Mouse (Mus musculus): Measurements from ENCODE around the gene Syncrip.

DNA sequence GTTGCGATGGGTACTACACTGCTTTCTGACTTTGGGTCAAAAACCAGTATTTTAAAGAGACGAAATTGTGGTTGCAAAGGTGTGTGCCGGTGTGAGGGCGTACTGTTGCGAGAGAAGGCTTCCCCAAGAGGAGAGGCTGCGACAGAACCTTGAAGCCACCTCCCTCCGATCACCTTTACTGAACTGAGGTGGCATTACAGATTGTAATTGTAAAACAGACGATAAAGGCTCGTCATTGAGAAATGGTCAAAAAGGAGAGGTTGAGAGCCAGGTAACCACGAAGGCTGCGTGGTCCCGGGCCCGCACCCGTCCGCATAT, 44.2 kb downstream of the Syncrip start:
- no peak for TF ChIP-seq CHD2 (IDR thresholded peaks at IDR 0.05; ENCODE audit: low read depth, low read length)
- TF ChIP-seq ZC3H11A (IDR thresholded peaks at IDR 0.05; ENCODE audit: borderline replicate concordance, low read depth, low read length) = no peak
- TF ChIP-seq ZNF384 (IDR thresholded peaks at IDR 0.05; ENCODE audit: low read depth, low read length) = no peak
- TF ChIP-seq HCFC1 (IDR thresholded peaks at IDR 0.05; ENCODE audit: borderline replicate concordance, insufficient read depth, low read length) = no peak

Measured in ES-E14 (cell line).